Mouse (Mus musculus) lung, adult 18-20 months (tissue): ENCODE results near the gene Adcy6.
A peak's percentile ranks its signal among the peaks of the same experiment; 100 is the strongest.

Experiments
- DNase-seq, 2 experiments: peaks; one replicate each; pipeline ENCODE4 v3.0.0; 2022; ENCODE audit warnings: mixed read lengths in 2 of 2

Adcy6 gene

DNA sequence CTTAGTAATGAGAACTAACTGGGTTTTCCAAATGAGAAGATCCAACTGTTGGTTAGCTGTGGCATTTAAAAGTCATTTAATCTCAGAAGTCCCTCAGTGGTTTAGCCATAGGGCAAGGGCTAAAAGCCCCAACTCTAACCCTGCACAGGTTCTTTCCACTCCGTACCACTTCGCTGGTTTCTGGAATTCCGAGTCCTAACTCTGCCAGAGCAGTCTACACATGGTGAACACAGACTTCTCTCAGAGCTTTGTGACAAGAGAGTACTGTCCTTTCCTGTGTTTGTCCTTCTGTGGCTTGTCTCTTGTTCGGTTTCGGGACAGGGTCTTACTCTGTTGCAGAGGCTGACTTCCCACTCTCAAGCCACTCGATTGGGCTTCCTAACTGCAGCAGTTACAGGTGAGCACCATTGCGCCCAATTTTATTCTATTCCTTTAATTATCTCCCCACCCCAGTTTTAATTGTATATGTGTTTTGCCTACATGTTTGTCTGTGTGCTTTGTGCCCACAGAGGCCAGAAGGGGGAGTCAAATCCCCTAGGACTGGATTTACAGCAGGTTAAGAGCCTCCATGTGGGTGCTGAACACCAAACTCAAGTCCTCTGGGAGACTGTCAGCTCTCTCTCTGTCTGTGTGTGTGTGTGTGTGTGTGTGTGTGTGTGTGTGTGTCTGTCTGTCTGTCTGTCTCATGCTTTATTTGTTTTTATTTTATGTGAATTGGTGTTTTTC lies 16.8 kb upstream of the Adcy6 start:
- DNase-seq = no peak

- DNase-seq = no peak
Measured at GRCm38 (mm10) chr15:98626078-98626477, 16.2 kb upstream of the Adcy6 start.

- no peak for DNase-seq
Measured at GRCm38 (mm10) chr15:98623361-98623821, 13.5 kb upstream of the Adcy6 start.

GRCm38 (mm10) chr15:98622721-98623120 lies 12.8 kb upstream of the Adcy6 start:
- no peak for DNase-seq

DNA sequence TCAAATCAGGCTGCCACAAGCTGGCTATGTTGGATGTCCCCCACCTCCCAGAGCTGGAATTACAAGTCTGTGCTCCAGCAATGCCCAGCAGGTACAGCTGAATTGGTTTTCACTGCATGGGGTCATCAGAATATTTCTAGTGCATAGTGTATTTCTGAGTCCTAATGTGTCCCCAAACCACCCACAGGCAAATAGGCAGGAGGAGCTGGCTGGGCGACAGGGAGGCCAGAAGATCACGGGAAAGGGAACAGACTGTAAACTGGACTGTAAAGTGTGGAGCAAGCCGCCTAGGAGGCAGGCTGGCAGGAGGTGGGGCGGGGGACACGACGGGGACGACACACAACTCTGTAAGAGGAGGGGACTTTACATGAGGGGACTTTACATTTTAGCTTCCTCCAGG lies 12.3 kb upstream of the Adcy6 start:
- DNase-seq = no peak

DNA sequence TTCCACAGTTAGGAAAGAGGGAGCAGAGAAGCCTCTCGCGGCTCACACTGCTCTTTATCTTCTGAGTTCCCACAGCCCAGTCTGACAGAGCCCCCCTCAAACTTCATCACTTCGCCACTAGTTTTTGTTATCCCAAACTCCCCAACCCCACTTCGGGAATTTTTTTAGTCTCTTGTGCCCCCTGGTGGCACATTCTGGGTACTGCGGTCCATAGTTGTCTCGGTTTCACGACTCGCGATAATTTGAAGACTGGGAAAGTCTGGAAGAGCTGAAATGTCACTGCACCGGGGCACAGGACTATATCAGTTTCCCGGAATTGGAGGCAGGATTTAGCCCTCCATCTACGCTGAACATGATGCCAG lies 7.3 kb upstream of the Adcy6 start:
- peak; percentile 68 to 74 for DNase-seq

DNA sequence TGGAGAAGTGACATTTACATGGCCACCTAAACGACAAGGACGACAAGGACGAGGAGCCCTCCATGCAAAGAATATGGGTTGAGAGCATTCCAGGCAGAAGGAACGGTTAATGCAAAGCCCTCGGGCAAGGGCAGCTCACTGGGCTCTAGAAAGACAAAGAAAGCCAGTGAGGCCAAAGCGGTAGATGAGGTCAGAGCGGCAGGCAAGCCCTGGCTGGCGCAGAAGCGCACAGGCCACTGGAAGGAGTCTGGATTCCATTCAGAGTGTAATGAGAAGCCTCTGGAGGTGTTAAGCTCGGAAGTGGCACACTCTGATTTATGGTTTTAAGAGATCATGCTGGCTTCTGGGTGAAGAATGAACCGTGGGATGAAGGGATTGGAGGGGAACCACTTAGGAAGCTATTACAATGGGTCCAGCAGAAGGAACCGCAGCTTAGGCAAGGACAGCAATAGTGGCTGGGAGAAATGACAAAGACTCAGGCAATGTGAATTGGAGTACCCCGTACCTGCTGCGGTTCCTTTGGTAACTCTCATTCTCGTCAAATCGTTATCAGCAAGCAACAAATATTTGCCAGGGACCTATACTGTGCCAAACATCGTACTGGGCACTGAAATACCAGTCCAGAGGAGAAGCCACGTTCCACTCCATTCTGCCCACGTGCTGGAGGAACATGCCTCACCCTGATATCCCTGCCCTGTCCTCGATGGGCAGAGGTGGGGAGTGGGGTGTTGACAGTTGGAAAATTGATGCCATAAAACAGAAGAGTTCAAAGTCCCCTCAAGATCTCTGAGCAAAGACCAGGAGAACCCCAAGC lies 6.7 kb upstream of the Adcy6 start:
- DNase-seq = no peak

DNA sequence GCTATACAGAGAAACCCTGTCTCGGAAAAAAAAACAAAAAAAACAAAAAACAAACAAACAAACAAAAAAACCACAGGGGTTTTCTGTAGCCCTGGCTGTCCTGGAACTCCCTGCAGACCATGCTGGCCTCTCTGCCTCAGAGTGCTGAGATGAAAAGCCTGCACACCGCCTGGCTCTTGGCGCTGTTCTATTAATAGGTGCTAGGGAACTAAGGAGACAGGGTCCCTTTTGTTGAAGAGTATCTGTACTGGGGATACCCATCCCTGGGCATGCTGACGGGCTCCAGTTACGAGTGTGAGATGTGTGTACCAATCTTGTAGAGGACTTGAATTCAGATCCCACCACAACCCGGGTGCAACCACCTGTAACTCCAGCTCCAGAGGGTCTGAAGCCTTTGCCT lies 5.9 kb upstream of the Adcy6 start:
- DNase-seq = no peak

DNA sequence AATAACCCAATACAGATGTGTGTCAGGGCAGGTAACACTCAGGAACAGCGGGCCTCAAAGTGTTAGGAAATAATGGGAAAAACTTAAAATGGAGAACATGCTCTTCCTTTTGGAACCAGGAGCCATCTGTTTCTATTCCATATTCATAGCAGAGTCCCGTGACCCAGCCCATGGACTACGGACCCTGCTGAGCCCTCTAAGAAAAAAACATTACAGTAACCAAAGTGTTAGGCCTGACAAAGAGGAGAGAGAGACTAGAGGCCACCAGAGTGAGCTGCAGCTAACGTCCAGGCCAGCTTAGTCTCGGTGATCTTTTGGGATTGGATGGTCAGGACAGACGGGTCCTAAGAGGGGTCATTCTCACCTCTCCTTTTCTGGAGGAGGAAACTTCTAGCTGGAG lies 5.1 kb upstream of the Adcy6 start:
- DNase-seq = no peak

DNA sequence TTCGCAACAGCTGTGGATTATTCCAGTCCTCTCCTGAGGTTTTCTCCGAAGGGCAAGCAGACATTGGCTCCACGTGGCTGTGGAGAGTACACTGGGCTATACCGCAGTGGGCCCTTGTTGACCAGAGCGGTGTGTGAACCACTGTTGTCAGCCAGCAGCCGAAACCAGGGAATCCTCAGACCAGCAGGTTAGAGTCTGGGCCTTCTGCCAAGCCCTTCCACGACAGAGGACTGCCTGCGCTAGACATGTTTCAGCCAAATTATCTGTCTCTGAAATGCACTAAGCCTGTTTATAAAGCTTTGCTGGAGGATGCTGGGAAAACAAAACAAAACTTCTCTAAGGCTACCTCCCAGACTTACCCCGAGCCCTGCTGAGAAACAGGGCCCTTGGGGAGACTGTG lies 4.7 kb upstream of the Adcy6 start:
- no peak for DNase-seq

DNA sequence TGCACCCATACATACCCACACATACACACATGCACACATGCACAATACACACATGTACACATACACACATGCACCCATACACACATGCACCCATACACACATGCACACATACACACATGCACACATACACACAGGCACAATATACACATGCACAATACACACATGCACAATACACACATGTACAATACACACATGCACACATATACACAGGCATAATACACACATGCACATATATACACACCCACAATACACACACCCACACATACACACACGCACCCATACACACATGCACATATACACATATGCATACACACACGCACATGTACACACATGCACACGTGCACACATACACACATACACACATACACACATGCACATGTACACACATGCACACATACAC lies 2.4 kb upstream of the Adcy6 start:
- no peak for DNase-seq

GRCm38 (mm10) chr15:98610131-98610633 lies 306 bp upstream of the Adcy6 start:
- no peak for DNase-seq

DNA sequence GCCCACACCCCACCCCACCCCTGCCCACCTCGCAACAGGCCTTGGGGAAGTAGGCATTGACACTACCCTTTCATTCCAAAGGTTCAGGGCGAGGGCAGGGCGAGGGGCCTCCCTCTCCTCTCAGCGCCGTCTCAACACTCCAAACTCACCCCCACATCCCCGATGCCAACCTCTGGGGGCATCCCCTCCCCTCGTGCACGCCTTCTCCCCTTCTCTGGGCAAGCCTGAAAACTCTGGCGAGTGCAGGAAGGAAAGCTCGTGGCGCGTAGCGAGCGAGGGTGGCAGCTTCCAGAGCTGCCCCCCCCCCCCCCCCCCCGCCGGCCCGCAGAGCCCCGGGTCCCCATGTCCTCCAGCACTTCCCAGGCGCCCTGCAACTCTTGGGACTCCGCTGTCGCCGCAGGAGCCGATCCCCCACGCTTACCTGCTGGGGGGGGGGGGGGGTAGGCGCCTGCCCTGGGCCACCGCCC lies 1.1 kb downstream of the Adcy6 start:
- DNase-seq = no peak

- DNase-seq = no peak
Measured at GRCm38 (mm10) chr15:98608058-98608783, 1.7 kb downstream of the Adcy6 start.

- DNase-seq = no peak
Measured at GRCm38 (mm10) chr15:98607557-98607956, 2.3 kb downstream of the Adcy6 start.

GRCm38 (mm10) chr15:98606739-98607138 lies 3.1 kb downstream of the Adcy6 start:
- no peak for DNase-seq

- DNase-seq = no peak
Measured at GRCm38 (mm10) chr15:98606051-98606536, 3.8 kb downstream of the Adcy6 start.

GRCm38 (mm10) chr15:98604041-98604575 lies 5.8 kb downstream of the Adcy6 start:
- no peak for DNase-seq

DNA sequence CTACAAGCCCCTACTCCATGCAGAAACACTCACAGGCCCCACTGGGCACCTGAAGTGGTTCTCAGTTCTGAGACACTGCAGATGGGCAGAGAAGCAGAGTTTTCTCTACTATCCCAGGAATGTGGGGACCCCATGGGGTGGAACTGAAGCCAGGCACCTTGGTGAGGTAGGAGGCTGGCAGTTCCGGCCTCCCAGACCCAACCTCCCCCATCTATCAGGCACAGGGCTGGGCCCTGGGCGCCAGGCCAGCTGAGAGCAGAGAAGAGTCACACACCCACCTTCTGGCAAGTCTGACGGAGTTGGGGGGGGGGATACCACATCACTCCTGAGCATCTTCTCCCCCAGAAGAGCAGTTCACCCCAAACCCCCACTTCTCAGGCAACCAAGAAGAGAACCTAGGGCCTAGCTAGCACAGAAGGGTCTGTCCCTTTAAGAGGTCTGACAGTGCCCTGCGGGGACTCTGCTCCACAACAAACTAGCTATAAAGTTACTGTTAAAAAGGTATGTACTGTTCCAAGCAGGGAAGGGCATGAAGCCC lies 6.9 kb downstream of the Adcy6 start:
- no peak for DNase-seq

DNA sequence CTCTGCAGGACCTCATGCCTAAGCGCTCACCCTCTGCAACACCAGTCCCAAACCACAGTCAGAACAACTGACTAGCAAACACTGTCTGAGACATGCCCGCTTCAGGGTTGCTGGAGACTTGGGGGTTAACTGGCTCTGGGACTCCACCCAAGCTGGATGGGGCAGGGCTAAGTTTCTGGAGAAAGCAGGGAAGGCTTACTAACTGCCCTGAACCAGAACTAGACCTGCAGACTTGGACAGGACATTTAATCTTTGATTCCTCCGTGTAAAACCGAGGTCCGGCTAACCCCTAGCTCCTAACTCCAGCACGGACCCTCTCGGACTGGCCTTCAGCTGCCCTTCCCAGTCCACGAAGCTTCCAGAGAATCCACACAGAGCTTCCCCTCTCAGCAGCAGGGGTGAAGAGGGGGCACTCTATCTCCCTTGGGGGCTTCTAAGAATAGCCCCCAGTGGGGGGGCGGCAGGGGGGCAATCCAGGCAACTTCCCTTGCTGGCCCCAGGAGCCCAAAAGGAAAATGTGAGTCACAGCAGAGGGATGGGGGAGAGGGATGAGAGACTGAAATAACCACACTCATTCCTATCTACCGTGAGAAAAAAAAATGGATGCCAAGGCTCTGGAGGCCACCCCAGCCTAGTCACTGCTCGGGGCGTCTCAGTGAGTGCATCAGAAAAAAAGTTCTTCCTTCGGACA lies 7.5 kb downstream of the Adcy6 start:
- no peak for DNase-seq

GRCm38 (mm10) chr15:98601832-98602190 lies 8.1 kb downstream of the Adcy6 start:
- DNase-seq = no peak
